Mouse (Mus musculus) neural tube, embryonic 11.5 days (tissue): Measurements from ENCODE around the gene Scube2. TPM values are rescaled to one million over a fixed set of nuclear protein-coding genes. Genes with fewer than 3 reads are reported as not detected.
A peak's percentile ranks its signal among the peaks of the same experiment; 100 is the strongest.

Experiments
- ATAC-seq: fragments of 200-750 bp; cut with Nextera tagmentation; 2 replicates; pipeline ENCODE4 v1.8.0; 2017; ENCODE audit warnings: moderate number of reproducible peaks, mild to moderate bottlenecking, moderate TSS enrichment, moderate library complexity; ENCODE audit not compliant: insufficient read depth, low FRiP score, low TSS enrichment
- DNase-seq: peaks from one replicate; pipeline ENCODE4 v3.0.0-alpha.2; 2015; ENCODE audit warnings: low spot score
- H3K27ac ChIP-seq: fragments of 300-500 bp; sonication (generic); 2 replicates; pipeline ENCODE4 v1.5.1; 2014; ENCODE audit warnings: low read depth, mild to moderate bottlenecking, low read length
- H3K27me3 ChIP-seq: fragments of 300-500 bp; sonication (generic); 2 replicates; pipeline ENCODE4 v1.6.1; 2014; ENCODE audit warnings: mild to moderate bottlenecking, low read length, mixed read lengths; ENCODE audit not compliant: control insufficient read depth, insufficient read depth
- H3K36me3 ChIP-seq: fragments of 300-500 bp; sonication (generic); 2 replicates; pipeline ENCODE4 v1.6.1; 2014; ENCODE audit warnings: mild to moderate bottlenecking, low read length, moderate library complexity, mixed read lengths; ENCODE audit not compliant: control insufficient read depth, insufficient read depth
- H3K4me1 ChIP-seq: fragments of 300-500 bp; sonication (generic); 2 replicates; pipeline ENCODE4 v1.6.1; 2014; ENCODE audit warnings: low read length, mixed read lengths; ENCODE audit not compliant: control insufficient read depth, insufficient read depth
- H3K4me2 ChIP-seq: fragments of 300-500 bp; sonication (generic); 2 replicates; pipeline ENCODE4 v1.6.1; 2014; ENCODE audit warnings: low read depth, mild to moderate bottlenecking, moderate library complexity
- H3K4me3 ChIP-seq: fragments of 300-500 bp; sonication (generic); 2 replicates; pipeline ENCODE4 v1.5.1; 2014; ENCODE audit warnings: low read depth, low read length
- H3K9ac ChIP-seq: fragments of 300-500 bp; sonication (generic); 2 replicates; pipeline ENCODE4 v1.6.1; 2014; ENCODE audit warnings: mild to moderate bottlenecking, low read length
- H3K9me3 ChIP-seq: fragments of 300-500 bp; sonication (generic); 2 replicates; pipeline ENCODE4 v1.6.1; 2016; ENCODE audit warnings: low read length; ENCODE audit not compliant: control insufficient read depth
- whole genome bisulfite sequencing: fragments of 180-500 bp; shearing (Covaris S2); extraction: QIAGEN DNeasy Blood & Tissue Kit; methylation state at CpG from one replicate; pipeline ENCODE4 v1.1.7; 2014; 5-methylcytosine and 5-hydroxymethylcytosine counted together
- polyA plus RNA-seq: library from polyadenylated mRNA; unstranded; fragments of >200 nt; fragmentation: Nextera tagmentation; extraction: Ambion mirVana; gene quantifications from 2 replicates; pipeline ENCODE4 v1.2.1, GENCODE M21; 2014

The Scube2 gene
- polyA plus RNA-seq, 1 experiment from 2014 or later = 19.4 TPM

- H3K4me3 ChIP-seq = peak within 1 kb of the TSS; percentile 41
- no peak within 1 kb of the TSS for H3K27ac ChIP-seq
- 2% methylated on average over 52 of the region's 52 CpGs for WGBS
- H3K27me3 ChIP-seq = peaks cover 28% of the 10 kb centered on the region
- peak within 1 kb of the TSS; percentile 44 for H3K9ac ChIP-seq
- DNase-seq (peak; percentile 84), ATAC-seq (peak; percentile 82)
- no peaks in the 10 kb centered on the region for H3K9me3 ChIP-seq
- H3K4me2 ChIP-seq = peak within 1 kb of the TSS; percentile 85
- H3K4me1 ChIP-seq = peaks cover 3% of the 10 kb centered on the region; the same call in 1 of the 2 replicates
- H3K36me3 ChIP-seq = no peaks in the 10 kb centered on the region
Observed at GRCm38 (mm10) chr7:109781470-109782203, 83.8 kb downstream of the Scube2 start, which contains the start of gene Nrip3. TSS of gene Nrip3 (minus strand) at chr7:109782025.

GRCm38 (mm10) chr7:109781087-109781469, 84.4 kb downstream of the Scube2 start:
- H3K4me2 ChIP-seq = peak overlapping the region; percentile 85
- H3K27ac ChIP-seq = no peak overlapping the region
- peaks cover 28% of the 10 kb centered on the region for H3K27me3 ChIP-seq
- H3K36me3 ChIP-seq = no peaks in the 10 kb centered on the region
- H3K9ac ChIP-seq = peak overlapping the region; percentile 44
- H3K9me3 ChIP-seq = no peaks in the 10 kb centered on the region
- no peak for DNase-seq
- H3K4me3 ChIP-seq = peak overlapping the region; percentile 41
- peaks cover 3% of the 10 kb centered on the region; the same call in 1 of the 2 replicates for H3K4me1 ChIP-seq
- peak; percentile 79 for ATAC-seq
- WGBS = 2% methylated on average over 24 of the region's 24 CpGs

GRCm38 (mm10) chr7:109772251-109772650, 93.2 kb downstream of the Scube2 start:
- Histone ChIP-seq H3K27me3 (no peaks in the 10 kb centered on the region), H3K4me3 (no peak overlapping the region), H3K4me1 (no peaks in the 10 kb centered on the region), H3K27ac (no peak overlapping the region), H3K36me3 (no peaks in the 10 kb centered on the region), H3K9ac (no peak overlapping the region), H3K4me2 (no peak overlapping the region), H3K9me3 (no peaks in the 10 kb centered on the region)
- DNase-seq (no peak), ATAC-seq (no peak)

- no peak overlapping the region for H3K4me3 ChIP-seq
- no peak overlapping the region for H3K9ac ChIP-seq
- DNase-seq (no peak), ATAC-seq (no peak)
- H3K27ac ChIP-seq = no peak overlapping the region
- H3K36me3 ChIP-seq = no peaks in the 10 kb centered on the region
- H3K4me2 ChIP-seq = no peak overlapping the region
- H3K4me1 ChIP-seq = no peaks in the 10 kb centered on the region
- H3K27me3 ChIP-seq = no peaks in the 10 kb centered on the region
- H3K9me3 ChIP-seq = no peaks in the 10 kb centered on the region
- WGBS = 52% methylated on average over 2 of the region's 2 CpGs
Observed at GRCm38 (mm10) chr7:109768699-109769383, 96.6 kb downstream of the Scube2 start.

- no peak overlapping the region for H3K27ac ChIP-seq
- H3K4me3 ChIP-seq = no peak overlapping the region
- no peaks in the 10 kb centered on the region for H3K9me3 ChIP-seq
- H3K9ac ChIP-seq = no peak overlapping the region
- DNase-seq = no peak
- H3K27me3 ChIP-seq = no peaks in the 10 kb centered on the region
- no peaks in the 10 kb centered on the region for H3K36me3 ChIP-seq
- no peaks in the 10 kb centered on the region for H3K4me1 ChIP-seq
- no peak for ATAC-seq
- no peak overlapping the region for H3K4me2 ChIP-seq
- WGBS = 83% methylated on average over 7 of the region's 7 CpGs
Observed at GRCm38 (mm10) chr7:109767575-109768350, 97.7 kb downstream of the Scube2 start.

- Histone ChIP-seq H3K27ac (no peak overlapping the region), H3K9ac (no peak overlapping the region), H3K9me3 (no peaks in the 10 kb centered on the region), H3K36me3 (no peaks in the 10 kb centered on the region), H3K4me3 (no peak overlapping the region), H3K27me3 (no peaks in the 10 kb centered on the region), H3K4me2 (no peak overlapping the region), H3K4me1 (no peaks in the 10 kb centered on the region)
- 78% methylated on average over 2 of the region's 2 CpGs for WGBS
- ATAC-seq (no peak), DNase-seq (no peak)
Observed at GRCm38 (mm10) chr7:109764009-109764408, 101.5 kb downstream of the Scube2 start.

- no peak overlapping the region for H3K27ac ChIP-seq
- no peak overlapping the region for H3K4me2 ChIP-seq
- WGBS = 90% methylated on average over 3 of the region's 3 CpGs
- H3K9ac ChIP-seq = no peak overlapping the region
- H3K9me3 ChIP-seq = no peaks in the 10 kb centered on the region
- no peaks in the 10 kb centered on the region for H3K27me3 ChIP-seq
- H3K4me1 ChIP-seq = no peaks in the 10 kb centered on the region
- H3K36me3 ChIP-seq = no peaks in the 10 kb centered on the region
- DNase-seq (no peak), ATAC-seq (no peak)
- no peak overlapping the region for H3K4me3 ChIP-seq
Observed at GRCm38 (mm10) chr7:109756291-109756690, 109.2 kb downstream of the Scube2 start.

- ATAC-seq (no peak), DNase-seq (no peak)
- 91% methylated on average over 8 of the region's 8 CpGs for WGBS
- H3K4me2 ChIP-seq = no peak overlapping the region
- no peaks in the 10 kb centered on the region for H3K9me3 ChIP-seq
- H3K4me1 ChIP-seq = no peaks in the 10 kb centered on the region
- no peak overlapping the region for H3K4me3 ChIP-seq
- no peak overlapping the region for H3K27ac ChIP-seq
- no peaks in the 10 kb centered on the region for H3K36me3 ChIP-seq
- no peak overlapping the region for H3K9ac ChIP-seq
- no peaks in the 10 kb centered on the region for H3K27me3 ChIP-seq
Observed at GRCm38 (mm10) chr7:109754034-109754433, 111.4 kb downstream of the Scube2 start.
